ENCODE assay signal across 17 mouse cellular contexts in genomic region chr17:85717266-85717665, GRCm38 (mm10). TPM values are rescaled to one million over a fixed set of nuclear protein-coding genes. Genes with fewer than 3 reads are reported as not detected.
DNase-seq lines count a peak whose midpoint lies in the region; ATAC-seq and TF ChIP-seq lines count a peak whose summit lies in the region.
"Had no signal": no experiment of that assay in that cellular context is flagged by ENCODE, and none has a peak within 500 bp of the region (broad histone marks: within the 10 kb centered on the region; RNA-seq: fewer than 3 reads in every experiment).

No protein-coding gene starts in this region.

- H3K4me2 ChIP-seq in lung, embryonic 14.5 days, result no peak overlapping the region
- no peak overlapping the region for H3K4me2 ChIP-seq in lung, postnatal 0 days (replicated peaks; ENCODE audit: low read depth, low read length)
- H3K4me2 ChIP-seq in embryonic facial prominence, embryonic 11.5 days (ENCODE audit: low read depth, low read length), result no peak overlapping the region
- no peak overlapping the region for H3K4me2 ChIP-seq in limb, embryonic 14.5 days (replicated peaks; ENCODE audit: low read depth, low read length, severe bottlenecking)
- H3K4me2 ChIP-seq in stomach, postnatal 0 days (replicated peaks; ENCODE audit: low read depth), result no peak overlapping the region
- H3K4me2 ChIP-seq: heart, embryonic 12.5 days had no signal

- ATAC-seq in lung, embryonic 14.5 days (ENCODE audit: insufficient read depth), result no peak
- no peak for ATAC-seq in lung, postnatal 0 days
- ATAC-seq in embryonic facial prominence, embryonic 11.5 days (replicated peaks; ENCODE audit: insufficient number of reproducible peaks, low FRiP score, low TSS enrichment, low read depth), result peak; percentile 53; the same call in 1 of the 2 replicates
- ATAC-seq in limb, embryonic 14.5 days (ENCODE audit: low FRiP score, low read depth), result no peak
- no peak for ATAC-seq in stomach, postnatal 0 days (ENCODE audit: low FRiP score, low TSS enrichment)
- no peak for ATAC-seq in erythroblast, adult 5-6 weeks (replicated peaks; ENCODE audit: low FRiP score, poor library complexity, severe bottlenecking)

- peak; percentile 62 for DNase-seq in gastrocnemius, postnatal 14 days
- DNase-seq in gastrocnemius, adult 8-10 months (ENCODE audit: low spot score in 2 of 2), result no peak
- peak; percentile 48 for DNase-seq in lung, embryonic 14.5 days
- DNase-seq in lung, postnatal 0 days (ENCODE audit: low spot score), result no peak
- peak; percentile 71 for DNase-seq in embryonic facial prominence, embryonic 11.5 days (ENCODE audit: low spot score)
- peak; percentile 55 for DNase-seq in limb, embryonic 14.5 days (ENCODE audit: low spot score)
- DNase-seq in stomach, postnatal 0 days (ENCODE audit: low spot score), result no peak
- DNase-seq: adrenal gland, postnatal 10 days; cerebellum, adult 9-11 months; kidney, adult 8-10 months; lung, adult 2 months; thymus, postnatal 25 days had no signal

- TF ChIP-seq EP300 in lung, postnatal 0 days (IDR thresholded peaks at IDR 0.05), result no peak
- no peak for TF ChIP-seq EP300 in stomach, postnatal 0 days (optimal IDR thresholded peaks at IDR 0.05)

- no peaks in the 10 kb centered on the region for H3K36me3 ChIP-seq in lung, embryonic 14.5 days (ENCODE audit: insufficient read depth)
- no peaks in the 10 kb centered on the region for H3K36me3 ChIP-seq in lung, postnatal 0 days (ENCODE audit: insufficient read depth, low read length)
- no peaks in the 10 kb centered on the region for H3K36me3 ChIP-seq in embryonic facial prominence, embryonic 11.5 days (replicated peaks; ENCODE audit: control insufficient read depth, insufficient read depth, low read depth, low read length)
- no peaks in the 10 kb centered on the region for H3K36me3 ChIP-seq in limb, embryonic 14.5 days (ENCODE audit: control insufficient read depth, insufficient read depth, low read length)
- no peaks in the 10 kb centered on the region for H3K36me3 ChIP-seq in stomach, postnatal 0 days (ENCODE audit: control insufficient read depth, insufficient read depth, low read length)
- H3K36me3 ChIP-seq: G1E; heart, embryonic 12.5 days had no signal

- H3K27ac ChIP-seq in lung, embryonic 14.5 days (ENCODE audit: low read depth), result no peak overlapping the region
- H3K27ac ChIP-seq in lung, postnatal 0 days (ENCODE audit: low read length), result no peak overlapping the region
- H3K27ac ChIP-seq in embryonic facial prominence, embryonic 11.5 days (replicated peaks; ENCODE audit: low read depth, low read length), result 0 out of 2 replicates have a peak overlapping the region, but pooled peaks have one; percentile 38
- no peak overlapping the region for H3K27ac ChIP-seq in limb, embryonic 14.5 days (replicated peaks; ENCODE audit: low read depth, low read length)
- H3K27ac ChIP-seq in stomach, postnatal 0 days (replicated peaks), result no peak overlapping the region

- WGBS in lung, embryonic 14.5 days, result 59% methylated on average over 7 of the region's 7 CpGs
- WGBS in lung, postnatal 0 days, result 66% methylated on average over 7 of the region's 7 CpGs
- WGBS in embryonic facial prominence, embryonic 11.5 days, result 50% methylated on average over 7 of the region's 7 CpGs
- 43% methylated on average over 7 of the region's 7 CpGs for WGBS in limb, embryonic 14.5 days
- 60% methylated on average over 7 of the region's 7 CpGs for WGBS in stomach, postnatal 0 days

- TF ChIP-seq POLR2A in limb, embryonic 14.5 days (IDR thresholded peaks at IDR 0.05; ENCODE audit: borderline replicate concordance, extremely low read depth, insufficient read depth, insufficient read length), result no peak

- H3K9ac ChIP-seq in lung, embryonic 14.5 days, result no peak overlapping the region
- H3K9ac ChIP-seq in lung, postnatal 0 days (replicated peaks; ENCODE audit: low read depth), result no peak overlapping the region
- H3K9ac ChIP-seq in embryonic facial prominence, embryonic 11.5 days (replicated peaks; ENCODE audit: low read length), result no peak overlapping the region
- no peak overlapping the region for H3K9ac ChIP-seq in limb, embryonic 14.5 days (ENCODE audit: low read depth, low read length, severe bottlenecking)
- H3K9ac ChIP-seq in stomach, postnatal 0 days (ENCODE audit: low read length), result no peak overlapping the region
- H3K9ac ChIP-seq: heart, embryonic 12.5 days had no signal

- no peaks in the 10 kb centered on the region for H3K9me3 ChIP-seq in lung, embryonic 14.5 days (ENCODE audit: low read depth, low read length)
- H3K9me3 ChIP-seq in lung, postnatal 0 days (ENCODE audit: low read length), result no peaks in the 10 kb centered on the region
- no peaks in the 10 kb centered on the region for H3K9me3 ChIP-seq in embryonic facial prominence, embryonic 11.5 days (replicated peaks; ENCODE audit: control insufficient read depth, low read length)
- H3K9me3 ChIP-seq in limb, embryonic 14.5 days (ENCODE audit: control insufficient read depth, low read length), result no peaks in the 10 kb centered on the region
- no peaks in the 10 kb centered on the region for H3K9me3 ChIP-seq in stomach, postnatal 0 days (ENCODE audit: control insufficient read depth, low read length)
- H3K9me3 ChIP-seq: G1E; heart, embryonic 12.5 days had no signal

- no peaks in the 10 kb centered on the region for H3K4me1 ChIP-seq in lung, embryonic 14.5 days (ENCODE audit: insufficient read depth)
- H3K4me1 ChIP-seq in lung, postnatal 0 days (ENCODE audit: insufficient read depth, low read depth, low read length), result no peaks in the 10 kb centered on the region
- no peaks in the 10 kb centered on the region for H3K4me1 ChIP-seq in embryonic facial prominence, embryonic 11.5 days (ENCODE audit: control insufficient read depth, insufficient read depth, low read length)
- peaks cover 9% of the 10 kb centered on the region for H3K4me1 ChIP-seq in limb, embryonic 14.5 days (ENCODE audit: control insufficient read depth, insufficient read depth, low read length)
- H3K4me1 ChIP-seq in stomach, postnatal 0 days (replicated peaks; ENCODE audit: control insufficient read depth, insufficient read depth), result no peaks in the 10 kb centered on the region
- H3K4me1 ChIP-seq: heart, embryonic 12.5 days had no signal

- no peaks in the 10 kb centered on the region; the same call in 1 of the 2 replicates for H3K27me3 ChIP-seq in lung, embryonic 14.5 days (ENCODE audit: insufficient read depth, low read length)
- no peaks in the 10 kb centered on the region for H3K27me3 ChIP-seq in lung, postnatal 0 days (replicated peaks; ENCODE audit: insufficient read depth, low read length)
- no peaks in the 10 kb centered on the region; the same call in 1 of the 2 replicates for H3K27me3 ChIP-seq in embryonic facial prominence, embryonic 11.5 days (ENCODE audit: control insufficient read depth, insufficient read depth, low read length)
- H3K27me3 ChIP-seq in limb, embryonic 14.5 days (ENCODE audit: control insufficient read depth, insufficient read depth, low read length), result no peaks in the 10 kb centered on the region
- H3K27me3 ChIP-seq in stomach, postnatal 0 days (ENCODE audit: control insufficient read depth, insufficient read depth, low read length), result no peaks in the 10 kb centered on the region

- H3K4me3 ChIP-seq in lung, embryonic 14.5 days (ENCODE audit: low read depth, low read length), result no peak overlapping the region
- no peak overlapping the region for H3K4me3 ChIP-seq in lung, postnatal 0 days (ENCODE audit: low read depth, low read length)
- no peak overlapping the region for H3K4me3 ChIP-seq in embryonic facial prominence, embryonic 11.5 days (ENCODE audit: low read depth, low read length)
- no peak overlapping the region for H3K4me3 ChIP-seq in limb, embryonic 14.5 days (replicated peaks; ENCODE audit: low read length)
- H3K4me3 ChIP-seq in stomach, postnatal 0 days (ENCODE audit: low read depth, low read length), result no peak overlapping the region
- H3K4me3 ChIP-seq: heart, embryonic 12.5 days had no signal

- TF ChIP-seq CTCF in lung, embryonic 14.5 days (IDR thresholded peaks at IDR 0.05; ENCODE audit: low read depth), result no peak
- TF ChIP-seq CTCF in lung, postnatal 0 days (IDR thresholded peaks at IDR 0.05), result no peak
- no peak for TF ChIP-seq CTCF in stomach, postnatal 0 days (IDR thresholded peaks at IDR 0.05; ENCODE audit: low read depth)

- intact Hi-C loops in gastrocnemius, postnatal 14 days (cut with DNase I; ENCODE audit: low total_unique reads), result no loop called here

RNA-seq across cellular contexts. Expression of gene Six2, which starts 29.2 kb away (rescaled TPM):
- total RNA-seq in gastrocnemius, postnatal 14 days (2021), result 10 to 100 TPM in 1 of 2 experiments, 1 to 10 TPM in 1; 6.2 to 12.2 TPM
- 10 to 100 TPM; 24.2 to 32.0 (median 27.8) TPM for total RNA-seq in gastrocnemius, adult 8-10 months (2022)
- 0.26 TPM in 1 of 2 replicates, not detected in the other for polyA plus RNA-seq in lung, embryonic 14.5 days (2014; fragmentation: Nextera tagmentation; extraction: Ambion mirVana)
- polyA plus RNA-seq in lung, postnatal 0 days (2015; fragmentation: Nextera tagmentation; extraction: Ambion mirVana), result not detected in 2 replicates
- polyA plus RNA-seq in embryonic facial prominence, embryonic 11.5 days (2014; fragmentation: Nextera tagmentation; extraction: Ambion mirVana), result 42.5 and 55.0 TPM in 2 replicates
- polyA plus RNA-seq in limb, embryonic 14.5 days (2012; rRNA removed), result 30.0 and 47.7 TPM in 2 replicates
- polyA plus RNA-seq in limb, embryonic 14.5 days (2014; fragmentation: Nextera tagmentation; extraction: Ambion mirVana), result 7.7 and 14.6 TPM in 2 replicates
- 2.6 and 4.0 TPM in 2 replicates for polyA plus RNA-seq in stomach, postnatal 0 days (2015; fragmentation: Nextera tagmentation; extraction: Ambion mirVana)
- total RNA-seq in erythroblast, adult 5-6 weeks (2015; ENCODE audit: low replicate concordance), result not detected in 2 replicates
- total RNA-seq in erythroblast, adult 5-6 weeks (2017; ENCODE audit: low replicate concordance), result not detected in 2 replicates
- total RNA-seq: G1E; hematopoietic stem cell, adult 5-6 weeks; megakaryocyte progenitor cell, adult 5-6 weeks had no signal
- polyA plus RNA-seq: G1E had no signal

Comparison
In these comparisons a context has a peak if more than half of its experiments do, and no peak if none do; other contexts are left out.
1. DNase-seq: peak in gastrocnemius, postnatal 14 days (single experiment), lung, embryonic 14.5 days (single experiment), embryonic facial prominence, embryonic 11.5 days (single experiment) and limb, embryonic 14.5 days (single experiment); none in gastrocnemius, adult 8-10 months (0 of 2), lung, postnatal 0 days (single experiment) and stomach, postnatal 0 days (single experiment).